ENCODE assay signal across 8 mouse cellular contexts in the genomic region with DNA sequence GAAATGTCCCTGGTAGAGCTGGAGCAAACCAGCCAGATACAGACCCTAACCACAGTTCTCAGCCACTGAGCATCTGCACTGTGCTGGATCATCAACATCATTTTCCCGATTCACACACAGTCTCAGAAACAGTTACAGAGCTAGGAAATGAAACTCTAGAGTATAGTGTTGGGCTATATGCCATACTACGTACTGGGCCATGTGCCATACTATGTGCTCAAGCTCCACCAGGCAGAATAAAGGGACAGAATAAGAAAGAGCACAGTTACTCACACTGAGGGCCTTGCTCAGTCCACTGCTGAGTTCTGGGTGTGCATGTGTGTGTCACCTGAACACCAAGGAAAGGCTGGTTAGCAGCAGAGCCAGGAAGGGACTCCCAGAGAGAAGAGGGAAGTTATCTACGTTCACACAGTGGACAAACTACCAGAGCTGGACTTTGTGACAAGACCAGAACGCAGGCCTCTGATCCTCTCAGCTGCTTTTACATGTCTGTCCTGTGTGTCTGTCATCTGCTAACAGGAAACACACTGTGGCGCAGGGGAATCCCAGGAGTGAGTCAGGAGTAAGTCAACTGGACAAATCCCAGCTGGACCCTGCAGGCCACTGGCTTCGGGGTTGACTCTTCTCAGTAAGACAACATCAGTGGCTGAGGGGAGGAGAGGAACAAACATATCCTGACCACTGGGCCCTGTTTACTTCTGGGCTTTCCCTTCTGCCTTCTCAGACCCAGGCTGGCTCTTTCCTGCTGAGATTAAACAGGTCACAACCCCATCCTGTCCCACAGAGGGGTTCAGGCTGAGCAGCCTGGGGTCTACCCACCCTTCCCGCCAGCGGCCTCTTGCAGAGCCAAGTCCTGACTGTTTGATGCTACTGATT. TPM values are rescaled to one million over a fixed set of nuclear protein-coding genes. Genes with fewer than 3 reads are reported as not detected.
A peak's percentile ranks its signal among the peaks of the same experiment; 100 is the strongest.
DNase-seq lines count a peak whose midpoint lies in the region; ATAC-seq lines count a peak whose summit lies in the region.

No protein-coding gene starts in this region.

- no peak overlapping the region for H3K4me3 ChIP-seq in forebrain, embryonic 13.5 days
- no peak overlapping the region for H3K4me3 ChIP-seq in forebrain, embryonic 14.5 days (ENCODE audit: low read depth, low read length)
- H3K4me3 ChIP-seq in embryonic facial prominence, embryonic 14.5 days (ENCODE audit: low read depth, low read length) = no peak overlapping the region
- no peak overlapping the region for H3K4me3 ChIP-seq in kidney, embryonic 15.5 days (replicated peaks)

- H3K9ac ChIP-seq in forebrain, embryonic 13.5 days = peak overlapping the region; percentile 2; the same call in 1 of the 2 replicates
- H3K9ac ChIP-seq in forebrain, embryonic 14.5 days (ENCODE audit: low read length) = no peak overlapping the region
- no peak overlapping the region for H3K9ac ChIP-seq in embryonic facial prominence, embryonic 14.5 days (ENCODE audit: low read depth, low read length)
- 0 out of 2 replicates have a peak overlapping the region, but pooled peaks have one; percentile 0 for H3K9ac ChIP-seq in kidney, embryonic 15.5 days

- H3K4me1 ChIP-seq in forebrain, embryonic 13.5 days = peaks cover 26% of the 10 kb centered on the region
- H3K4me1 ChIP-seq in forebrain, embryonic 14.5 days (ENCODE audit: control insufficient read depth, insufficient read depth, low read length) = 0 out of 2 replicates have a peak, but pooled peaks cover 8% of the 10 kb centered on the region
- peaks cover 19% of the 10 kb centered on the region for H3K4me1 ChIP-seq in embryonic facial prominence, embryonic 14.5 days (ENCODE audit: control insufficient read depth, insufficient read depth, low read length)
- peaks cover 74% of the 10 kb centered on the region for H3K4me1 ChIP-seq in kidney, embryonic 15.5 days

- peaks cover 16% of the 10 kb centered on the region for H3K27me3 ChIP-seq in forebrain, embryonic 13.5 days
- no peaks in the 10 kb centered on the region for H3K27me3 ChIP-seq in forebrain, embryonic 14.5 days (replicated peaks; ENCODE audit: control insufficient read depth, insufficient read depth, low read length)
- H3K27me3 ChIP-seq in embryonic facial prominence, embryonic 14.5 days (replicated peaks; ENCODE audit: control insufficient read depth, insufficient read depth, low read length) = no peaks in the 10 kb centered on the region
- H3K27me3 ChIP-seq in kidney, embryonic 15.5 days = 0 out of 2 replicates have a peak, but pooled peaks cover 4% of the 10 kb centered on the region

- 83% methylated on average over 8 of the region's 8 CpGs for WGBS in forebrain, embryonic 13.5 days
- 84% methylated on average over 8 of the region's 8 CpGs for WGBS in forebrain, embryonic 14.5 days
- WGBS in embryonic facial prominence, embryonic 14.5 days = 65% methylated on average over 8 of the region's 8 CpGs
- 50% methylated on average over 8 of the region's 8 CpGs for WGBS in kidney, embryonic 15.5 days

- H3K4me2 ChIP-seq in forebrain, embryonic 13.5 days = no peak overlapping the region
- no peak overlapping the region for H3K4me2 ChIP-seq in forebrain, embryonic 14.5 days (ENCODE audit: low read length)
- H3K4me2 ChIP-seq in embryonic facial prominence, embryonic 14.5 days (ENCODE audit: low read depth, low read length) = no peak overlapping the region
- no peak overlapping the region for H3K4me2 ChIP-seq in kidney, embryonic 15.5 days

- no peak overlapping the region for H3K27ac ChIP-seq in forebrain, embryonic 13.5 days
- no peak overlapping the region for H3K27ac ChIP-seq in forebrain, embryonic 14.5 days (ENCODE audit: low read depth, low read length)
- no peak overlapping the region for H3K27ac ChIP-seq in embryonic facial prominence, embryonic 14.5 days (replicated peaks; ENCODE audit: low read depth, low read length)
- peak overlapping the region; percentile 73 for H3K27ac ChIP-seq in kidney, embryonic 15.5 days

- ATAC-seq in forebrain, embryonic 13.5 days = no peak
- no peak for ATAC-seq in forebrain, embryonic 14.5 days
- no peak for ATAC-seq in embryonic facial prominence, embryonic 14.5 days (ENCODE audit: low read depth)
- no peak for ATAC-seq in kidney, embryonic 15.5 days (replicated peaks; ENCODE audit: low FRiP score)
- ATAC-seq in megakaryocyte-erythroid progenitor cell, adult 5-6 weeks (replicated peaks; ENCODE audit: low FRiP score, low TSS enrichment, poor library complexity, severe bottlenecking) = no peak

- H3K9me3 ChIP-seq in forebrain, embryonic 13.5 days (replicated peaks) = no peaks in the 10 kb centered on the region
- H3K9me3 ChIP-seq in forebrain, embryonic 14.5 days (replicated peaks; ENCODE audit: control insufficient read depth, low read length) = no peaks in the 10 kb centered on the region
- no peaks in the 10 kb centered on the region for H3K9me3 ChIP-seq in embryonic facial prominence, embryonic 14.5 days (ENCODE audit: control insufficient read depth, low read length)
- no peaks in the 10 kb centered on the region for H3K9me3 ChIP-seq in kidney, embryonic 15.5 days (replicated peaks)

- H3K36me3 ChIP-seq in forebrain, embryonic 13.5 days (ENCODE audit: poor library complexity, severe bottlenecking) = no peaks in the 10 kb centered on the region
- H3K36me3 ChIP-seq in forebrain, embryonic 14.5 days (ENCODE audit: control insufficient read depth, insufficient read depth, low read length) = no peaks in the 10 kb centered on the region
- no peaks in the 10 kb centered on the region for H3K36me3 ChIP-seq in embryonic facial prominence, embryonic 14.5 days (ENCODE audit: control insufficient read depth, insufficient read depth, low read length)
- H3K36me3 ChIP-seq in kidney, embryonic 15.5 days = no peaks in the 10 kb centered on the region

- DNase-seq in forebrain, embryonic 14.5 days (ENCODE audit: low spot score) = no peak
- DNase-seq in embryonic facial prominence, embryonic 14.5 days (ENCODE audit: low spot score) = peak; percentile 63
- DNase-seq in lung, postnatal 4 days = peak; percentile 40 to 75
- DNase-seq in layer of hippocampus, postnatal 25 days (ENCODE audit: extremely low spot score in 1 of 2, low spot score in 1 of 2) = no peak
- DNase-seq in left cerebral cortex, adult 11 months (ENCODE audit: low spot score) = no peak

RNA-seq across cellular contexts. Expression of a gene that starts 4.4 kb away (rescaled TPM):
- polyA plus RNA-seq in forebrain, embryonic 13.5 days (2015; fragmentation: Nextera tagmentation; extraction: Ambion mirVana) = 12.0 and 14.8 TPM in 2 replicates
- 16.8 and 18.6 TPM in 2 replicates for polyA plus RNA-seq in forebrain, embryonic 14.5 days (2014; fragmentation: Nextera tagmentation; extraction: Ambion mirVana)
- polyA plus RNA-seq in embryonic facial prominence, embryonic 14.5 days (2014; fragmentation: Nextera tagmentation; extraction: Ambion mirVana) = 46.0 and 46.9 TPM in 2 replicates
- 47.8 and 49.4 TPM in 2 replicates for polyA plus RNA-seq in kidney, embryonic 15.5 days (2015; fragmentation: Nextera tagmentation; extraction: Ambion mirVana)
- 105 and 123 TPM in 2 replicates for total RNA-seq in megakaryocyte-erythroid progenitor cell, adult 5-6 weeks (2014; fragmentation: Nextera tagmentation)
- total RNA-seq in megakaryocyte-erythroid progenitor cell, adult 5-6 weeks (2017) = 66.1 and 86.4 TPM in 2 replicates
- total RNA-seq in layer of hippocampus, postnatal 25 days (2021) = 10 to 100 TPM; 22.0 to 23.8 TPM

Comparison
In these comparisons a context has a peak if more than half of its experiments do, and no peak if none do; other contexts are left out.
1. H3K9ac ChIP-seq: peak in forebrain, embryonic 13.5 days (single experiment) and kidney, embryonic 15.5 days (single experiment); none in forebrain, embryonic 14.5 days (single experiment) and embryonic facial prominence, embryonic 14.5 days (single experiment).
2. DNase-seq: peak in embryonic facial prominence, embryonic 14.5 days (single experiment) and lung, postnatal 4 days (2 of 2); none in forebrain, embryonic 14.5 days (single experiment), layer of hippocampus, postnatal 25 days (0 of 2) and left cerebral cortex, adult 11 months (single experiment).